Comparison of ENCODE assay signal across 7 mouse cellular contexts in the genomic region with DNA sequence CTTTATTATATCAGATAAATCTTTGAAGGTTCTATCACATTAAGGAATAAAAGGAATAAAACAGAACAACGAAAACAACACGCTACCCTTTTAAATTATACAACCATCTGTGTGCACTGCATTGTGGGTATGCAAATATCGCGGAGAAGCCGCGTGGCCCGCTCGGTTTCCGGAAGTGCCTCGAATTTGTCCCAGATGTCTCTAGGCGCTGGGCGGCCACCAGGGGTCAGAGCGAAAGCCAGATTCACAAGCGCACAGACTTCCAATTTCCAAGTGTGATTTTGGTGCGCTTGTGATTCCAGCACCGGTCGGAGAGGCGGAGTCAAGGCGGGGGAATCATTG. TPM values are rescaled to one million over a fixed set of nuclear protein-coding genes. Genes with fewer than 3 reads are reported as not detected.
A peak's percentile ranks its signal among the peaks of the same experiment; 100 is the strongest.
DNase-seq lines count a peak whose midpoint lies in the region; ATAC-seq and TF ChIP-seq lines count a peak whose summit lies in the region.

A gene (plus strand): TSS at position 229 of the 342 bp plus-strand sequence.

- H3K4me3 ChIP-seq in small intestine, adult 2 months (ENCODE audit: low read depth, low read length) = peak within 1 kb of the TSS; percentile 70

- no peaks in the 10 kb centered on the region for H3K36me3 ChIP-seq in small intestine, adult 2 months (ENCODE audit: control insufficient read depth, insufficient read depth, low read length)

- DNase-seq in adrenal gland, adult 2 months = peak; percentile 96
- peak; percentile 96 for DNase-seq in embryo, embryonic 10 days (ENCODE audit: low spot score)
- peak; percentile 90 for DNase-seq in gastrocnemius, postnatal 10 days
- peak; percentile 93 to 95 for DNase-seq in left cerebral cortex, postnatal 10 days (ENCODE audit: extremely low spot score in 1 of 2, low spot score in 2 of 2)

- peak within 1 kb of the TSS; percentile 94 for H3K27ac ChIP-seq in small intestine, adult 2 months (ENCODE audit: insufficient read depth, low read depth, low read length)

- peak; percentile 76 for ATAC-seq in inflammation-experienced regulatory T-cells, adult 6 months
- ATAC-seq in megakaryocyte-erythroid progenitor cell, adult 5-6 weeks (replicated peaks; ENCODE audit: low FRiP score, low TSS enrichment, poor library complexity, severe bottlenecking) = peak; percentile 65

- under 1% methylated on average over 19 of the region's 19 CpGs for WGBS in small intestine, adult 2 months

- H3K27me3 ChIP-seq in small intestine, adult 2 months (ENCODE audit: control insufficient read depth, insufficient read depth, low read length) = no peaks in the 10 kb centered on the region

- peak; percentile 79; the same call in 1 of the 2 replicates for TF ChIP-seq CTCF in small intestine, adult 2 months (IDR thresholded peaks at IDR 0.05; ENCODE audit: extremely low read depth, insufficient read length, insufficient replicate concordance, low read depth, low read length)

- intact Hi-C loops in left cerebral cortex, postnatal 10 days (cut with DNase I) = loop anchor here (5.0 kb wide), 2 partner anchors 64 to 154 kb away; no protein-coding TSS in a partner anchor

- no peak; the same call in 1 of the 2 replicates for TF ChIP-seq POLR2A in small intestine, adult 2 months (IDR thresholded peaks at IDR 0.05; ENCODE audit: low read depth, low read length)

- no peaks in the 10 kb centered on the region; the same call in 1 of the 2 replicates for H3K4me1 ChIP-seq in small intestine, adult 2 months (ENCODE audit: control insufficient read depth, insufficient read depth, insufficient read length, low read length)

RNA-seq across cellular contexts. Expression of the gene that starts here (rescaled TPM):
- 1 to 10 TPM; 3.6 to 8.3 TPM for total RNA-seq in adrenal gland, adult 2 months (2021)
- 2.5 and 4.1 TPM in 2 replicates for polyA plus RNA-seq in adrenal gland, adult 2 months (2012; rRNA removed)
- 1 to 10 TPM; 2.8 to 3.3 TPM for total RNA-seq in gastrocnemius, postnatal 10 days (2021)
- 10 to 100 TPM in 2 of 3 experiments, 1 to 10 TPM in 1; 8.9 to 13.0 (median 10.3) TPM for polyA plus RNA-seq in inflammation-experienced regulatory T-cells, adult 6 months (2017; shearing (Covaris generic))
- 1 to 10 TPM; 4.6 to 5.5 TPM for total RNA-seq in left cerebral cortex, postnatal 10 days (2021)
- total RNA-seq in megakaryocyte-erythroid progenitor cell, adult 5-6 weeks (2014; fragmentation: Nextera tagmentation) = 5.5 and 10.9 TPM in 2 replicates
- total RNA-seq in megakaryocyte-erythroid progenitor cell, adult 5-6 weeks (2017) = 3.5 and 5.3 TPM in 2 replicates
- polyA plus RNA-seq in small intestine, adult 2 months (2012; rRNA removed) = 3.6 and 5.0 TPM in 2 replicates

Comparison
In these comparisons a context has a peak if more than half of its experiments do, and no peak if none do; other contexts are left out.
1. Peak in every context shown above with its lines: DNase-seq, ATAC-seq, H3K4me3 ChIP-seq and H3K27ac ChIP-seq.